Mouse (Mus musculus) granulocyte monocyte progenitor cell, adult 5-6 weeks (primary cell): ENCODE measurements at regions not wholly inside any gene's neighbourhood (a gene's known extent, or its start where the extent isn't known, plus 50 kb on each side); places are given as distances from the start of the nearest gene placed in this dataset.

ENCODE experiments used
- ATAC-seq: replicated peaks from 2 replicates; pipeline ENCODE4 v1.8.0; 2016; ENCODE audit warnings: mild to moderate bottlenecking, moderate TSS enrichment, inconsistent platforms; ENCODE audit not compliant: poor library complexity, severe bottlenecking

GRCm38 (mm10) chr16:26171441-26171840 lies 65.9 kb upstream of the P3h2 start:
- no peak for ATAC-seq

GRCm38 (mm10) chr16:26169382-26169781 lies 63.8 kb upstream of the P3h2 start:
- no peak for ATAC-seq

GRCm38 (mm10) chr16:26168216-26168615 lies 62.6 kb upstream of the P3h2 start:
- ATAC-seq, result no peak

GRCm38 (mm10) chr16:26164066-26164465 lies 58.5 kb upstream of the P3h2 start:
- no peak for ATAC-seq

GRCm38 (mm10) chr16:26163401-26163800 lies 57.8 kb upstream of the P3h2 start:
- ATAC-seq, result no peak

- no peak for ATAC-seq
Observed at GRCm38 (mm10) chr16:26157606-26158005, 52.0 kb upstream of the P3h2 start.
